Comparison of ENCODE assay signal across 23 mouse cellular contexts in genomic region chr17:14663366-14663765, GRCm38 (mm10). TPM values are rescaled to one million over a fixed set of nuclear protein-coding genes. Genes with fewer than 3 reads are reported as not detected.
"Had no signal": no experiment of that assay in that cellular context is flagged by ENCODE, and none has a peak within 500 bp of the region (broad histone marks: within the 10 kb centered on the region; RNA-seq: fewer than 3 reads in every experiment).

No protein-coding gene starts in this region.

- H3K4me3 ChIP-seq: gastrocnemius, adult 2 months; heart, embryonic 10.5 days; heart, embryonic 12.5 days; hindbrain, embryonic 10.5 days; hindbrain, embryonic 12.5 days; intestine, embryonic 15.5 days; limb, embryonic 13.5 days; limb, embryonic 15.5 days; liver, embryonic 12.5 days had no signal

- DNase-seq: gastrocnemius, adult 2 months; gastrocnemius, postnatal 14 days; heart, adult 18-20 months; heart, postnatal 10 days; heart, postnatal 4 days; kidney, adult 18-20 months; kidney, adult 8-10 months; kidney, postnatal 14 days; kidney, postnatal 36 days; layer of hippocampus, adult 9-11 months; layer of hippocampus, postnatal 36 days; lung, adult 18-20 months had no signal

- H3K27me3 ChIP-seq: hindbrain, embryonic 12.5 days; intestine, embryonic 15.5 days; limb, embryonic 13.5 days; limb, embryonic 15.5 days; liver, embryonic 12.5 days had no signal

- H3K4me1 ChIP-seq: heart, embryonic 10.5 days; heart, embryonic 12.5 days; hindbrain, embryonic 10.5 days; hindbrain, embryonic 12.5 days; intestine, embryonic 15.5 days; limb, embryonic 13.5 days; limb, embryonic 15.5 days; liver, embryonic 12.5 days had no signal

- H3K27ac ChIP-seq: gastrocnemius, adult 2 months; heart, embryonic 10.5 days; hindbrain, embryonic 10.5 days; hindbrain, embryonic 12.5 days; hindbrain, embryonic 14.5 days; intestine, embryonic 15.5 days; limb, embryonic 13.5 days; limb, embryonic 15.5 days; liver, embryonic 12.5 days; liver, embryonic 14.5 days had no signal

RNA-seq across cellular contexts. Expression of gene Thbs2, which starts 30.7 kb away (rescaled TPM):
- total RNA-seq: granulocyte monocyte progenitor cell, adult 5-6 weeks had no signal
